Mouse (Mus musculus) macrophage (primary cell): ENCODE measurements around the gene Cox8b. TPM values are rescaled to one million over a fixed set of nuclear protein-coding genes. Genes with fewer than 3 reads are reported as not detected.

Experiments used
- H3K27ac ChIP-seq: fragments of 350-480 bp; formaldehyde crosslinking; 2 replicates; pipeline ENCODE4 v1.9.0; 2021
- H3K36me3 ChIP-seq: fragments of 350-480 bp; formaldehyde crosslinking; 2 replicates; pipeline ENCODE4 v1.9.0; 2021; ENCODE audit errors: inconsistent target
- H3K4me3 ChIP-seq: fragments of 350-480 bp; formaldehyde crosslinking; 2 replicates; pipeline ENCODE4 v1.9.0; 2021; ENCODE audit errors: inconsistent target
- H3K79me2 ChIP-seq: fragments of 350-480 bp; formaldehyde crosslinking; 2 replicates; pipeline ENCODE4 v1.9.0; 2021; ENCODE audit errors: inconsistent target
- WGBS: methylation state at CpG from one replicate; pipeline ENCODE4 v1.1.7; 2026; ENCODE audit warnings: inconsistent platforms; ENCODE audit not compliant: missing documents; 5-methylcytosine and 5-hydroxymethylcytosine counted together
- polyA plus RNA-seq: library from polyadenylated mRNA; stranded (reverse); fragments of 250-400 nt; gene quantifications from 3 replicates; pipeline ENCODE4 v1.2.4, GENCODE M21; 2018; ENCODE audit warnings: inconsistent platforms
- total RNA-seq, 78 experiments: library from RNA; depleted of rRNA; stranded (reverse); fragments of 250-400 nt; gene quantifications; 1 replicate in 9 of 78; 2 replicates in 24 of 78; 3 replicates in 43 of 78; 4 replicates in 2 of 78; pipeline ENCODE4 v1.2.4; 2018; ENCODE audit warnings: inconsistent platforms in 56 of 78

The Cox8b gene
- total RNA-seq (2018; cell fraction: chromatin; rRNA removed): not detected
- total RNA-seq (2018; cell fraction: cytosol; rRNA removed): not detected
- not detected for total RNA-seq (2018; cell fraction: nucleus; rRNA removed)
- not detected in 3 replicates for polyA plus RNA-seq

DNA sequence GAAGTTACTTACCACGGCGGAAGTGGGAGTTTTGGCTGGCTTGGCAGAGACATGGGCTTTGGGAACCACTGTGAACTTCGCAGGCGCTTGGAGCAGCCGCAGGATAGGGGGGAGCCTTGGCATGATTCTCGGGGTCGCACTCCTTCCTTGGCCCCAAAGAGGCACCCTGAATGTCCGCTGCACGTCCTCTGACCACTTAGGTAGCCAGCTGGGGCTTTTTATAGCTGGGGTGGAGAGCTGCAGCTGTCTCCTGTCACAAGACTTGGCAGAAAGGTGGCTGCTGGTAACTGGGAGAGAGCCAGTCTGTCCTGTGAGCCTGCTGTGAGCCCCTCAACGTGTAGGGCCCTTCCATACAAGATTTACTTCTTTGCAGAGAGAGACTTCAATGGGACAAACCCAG, at the start of gene Cox8b:
Gene Cox8b (minus strand): TSS at position 227 of the 400 bp plus-strand sequence.
- peaks cover 38% of the 10 kb centered on the region for H3K36me3 ChIP-seq
- no peak within 1 kb of the TSS for H3K4me3 ChIP-seq
- no peaks in the 10 kb centered on the region for H3K79me2 ChIP-seq
- 86% methylated on average over 10 of the region's 10 CpGs for WGBS
- H3K27ac ChIP-seq: no peak within 1 kb of the TSS

DNA sequence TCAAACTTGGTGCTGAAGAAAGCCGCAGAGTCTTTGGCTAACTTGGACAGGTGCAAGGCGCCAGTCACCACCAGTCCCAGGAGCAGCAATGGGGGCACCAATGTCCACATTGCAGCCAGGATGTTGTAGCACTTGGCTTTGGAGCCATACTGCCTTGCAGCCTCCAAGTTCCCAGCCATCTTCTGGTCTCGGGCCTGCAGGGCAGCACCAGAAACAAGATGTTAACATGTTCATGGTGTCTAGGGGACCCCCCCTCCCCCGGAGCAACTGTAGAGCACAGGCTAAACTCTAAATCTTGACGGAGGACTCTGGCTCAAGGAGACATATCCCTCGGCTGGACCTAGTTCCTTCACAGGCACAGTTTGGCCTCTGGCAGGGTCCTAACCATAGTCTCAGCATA, 49.0 kb upstream of the Cox8b start:
- Histone ChIP-seq H3K4me3 (no peak overlapping the region), H3K36me3 (peaks cover 44% of the 10 kb centered on the region), H3K79me2 (peaks cover 41% of the 10 kb centered on the region), H3K27ac (no peak overlapping the region)
- WGBS: 93% methylated on average over 6 of the region's 6 CpGs

DNA sequence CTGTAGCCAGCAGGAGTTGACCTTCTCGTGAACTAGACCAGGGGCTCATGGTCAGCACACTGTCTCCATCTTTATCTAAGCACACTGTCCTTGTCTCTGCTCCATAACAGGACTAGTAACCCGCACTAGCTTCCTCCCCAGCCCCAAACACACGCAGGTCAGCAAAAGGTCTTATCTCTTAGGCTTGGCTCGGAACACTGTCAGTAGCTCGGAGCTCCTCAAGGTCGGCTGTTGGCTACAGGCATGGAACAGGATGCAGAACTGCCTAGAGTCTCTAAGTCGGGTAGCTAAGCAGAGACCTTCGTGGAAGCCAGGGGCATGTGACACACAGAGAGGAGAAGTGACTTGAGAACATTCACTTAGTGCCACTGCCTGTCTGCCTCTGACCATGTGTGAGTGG, 47.9 kb upstream of the Cox8b start:
- peaks cover 40% of the 10 kb centered on the region for H3K79me2 ChIP-seq
- H3K27ac ChIP-seq: no peak overlapping the region
- WGBS: 84% methylated on average over 8 of the region's 8 CpGs
- H3K36me3 ChIP-seq: peaks cover 44% of the 10 kb centered on the region
- H3K4me3 ChIP-seq: no peak overlapping the region

DNA sequence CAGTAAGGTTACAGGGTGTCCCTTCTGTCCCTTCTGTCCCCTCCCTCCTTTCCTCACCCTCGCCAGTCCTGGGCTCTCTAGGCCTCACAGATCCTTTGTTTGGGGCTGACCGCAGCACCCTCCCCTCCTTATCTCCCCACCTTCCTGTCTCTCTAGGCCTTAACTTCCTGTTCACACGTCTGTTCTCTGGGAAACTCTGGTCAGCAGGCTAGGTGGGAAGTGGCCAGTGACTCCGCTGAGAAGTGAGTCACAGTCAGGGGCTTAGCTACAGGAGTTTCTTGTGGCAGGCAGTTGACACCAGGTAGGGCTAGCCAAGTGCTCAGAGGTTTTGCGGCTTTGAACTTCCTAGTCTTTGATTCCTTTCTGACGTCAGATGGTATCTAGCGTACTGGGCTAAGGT, 46.7 kb upstream of the Cox8b start:
- no peak overlapping the region for H3K4me3 ChIP-seq
- peaks cover 28% of the 10 kb centered on the region for H3K79me2 ChIP-seq
- WGBS: 10% methylated on average over 5 of the region's 7 CpGs
- no peak overlapping the region for H3K27ac ChIP-seq
- peaks cover 44% of the 10 kb centered on the region for H3K36me3 ChIP-seq

DNA sequence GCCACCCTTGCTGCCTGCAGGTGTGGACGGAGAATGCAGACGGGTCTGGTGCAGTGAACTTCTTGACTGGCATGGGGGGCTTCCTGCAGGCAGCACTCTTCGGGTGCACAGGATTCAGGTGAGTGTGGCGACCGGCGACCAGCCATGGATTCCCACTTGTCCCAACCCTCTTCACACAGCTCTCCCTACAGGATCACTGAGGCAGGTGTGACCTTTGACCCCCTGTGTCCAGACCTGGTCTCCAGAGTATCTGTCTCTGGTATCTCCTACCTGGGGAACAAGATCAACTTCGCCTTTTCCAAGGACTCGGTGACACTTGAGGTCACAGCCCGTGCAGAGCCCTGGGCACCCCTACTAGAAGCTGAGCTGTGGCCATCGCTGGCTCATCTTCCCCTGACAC, 46.1 kb upstream of the Cox8b start:
- 91% methylated on average over 10 of the region's 10 CpGs for WGBS
- Histone ChIP-seq H3K27ac (no peak overlapping the region), H3K79me2 (peaks cover 21% of the 10 kb centered on the region), H3K4me3 (no peak overlapping the region), H3K36me3 (peaks cover 44% of the 10 kb centered on the region)

DNA sequence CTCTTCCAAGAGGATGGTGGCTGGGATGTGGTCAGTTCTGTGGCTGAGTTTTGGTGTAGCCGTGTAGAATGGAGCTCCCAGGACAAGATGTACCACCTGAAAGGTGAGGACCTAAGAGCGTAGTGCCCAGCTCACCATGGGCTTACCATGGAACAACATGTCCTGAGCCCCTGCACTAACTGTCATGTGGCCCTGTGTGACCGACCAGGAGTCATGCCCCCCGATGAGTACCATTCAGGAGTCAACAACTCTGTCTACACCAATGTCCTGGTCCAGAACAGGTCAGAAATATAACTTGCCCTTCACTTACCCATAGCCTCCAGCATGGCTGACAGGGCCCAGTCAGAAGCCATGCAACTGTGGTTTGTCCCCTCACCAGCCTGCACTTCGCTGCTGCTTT, 45.0 kb upstream of the Cox8b start:
- H3K4me3 ChIP-seq: no peak overlapping the region
- peaks cover 11% of the 10 kb centered on the region; the same call in 1 of the 2 replicates for H3K79me2 ChIP-seq
- peaks cover 40% of the 10 kb centered on the region for H3K36me3 ChIP-seq
- no peak overlapping the region for H3K27ac ChIP-seq
- WGBS: 95% methylated on average over 5 of the region's 5 CpGs

DNA sequence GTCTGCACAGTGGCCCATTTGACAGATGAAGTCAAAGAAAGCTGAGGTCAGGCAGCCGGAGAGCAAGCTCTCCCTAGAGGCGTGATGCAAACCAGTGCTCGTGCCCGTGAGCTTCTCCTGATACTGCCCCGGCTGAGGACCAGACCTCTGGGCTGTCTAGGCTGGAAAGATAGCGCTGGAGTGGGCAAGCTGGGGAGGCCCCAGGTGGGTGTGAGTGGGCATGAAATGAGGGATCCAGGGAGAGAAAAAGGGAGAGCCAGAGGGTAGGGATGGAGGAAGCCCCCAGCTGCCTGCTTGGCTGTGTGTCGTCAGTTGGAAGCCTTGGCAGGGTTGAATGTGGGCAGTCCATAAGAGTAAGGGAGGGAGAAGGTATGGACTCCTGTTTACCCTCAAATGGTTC, 44.0 kb upstream of the Cox8b start:
- no peak overlapping the region for H3K4me3 ChIP-seq
- WGBS: 100% methylated on average over 7 of the region's 7 CpGs
- peaks cover 30% of the 10 kb centered on the region for H3K36me3 ChIP-seq
- H3K27ac ChIP-seq: no peak overlapping the region
- H3K79me2 ChIP-seq: peaks cover under 1% of the 10 kb centered on the region; the same call in 1 of the 2 replicates

DNA sequence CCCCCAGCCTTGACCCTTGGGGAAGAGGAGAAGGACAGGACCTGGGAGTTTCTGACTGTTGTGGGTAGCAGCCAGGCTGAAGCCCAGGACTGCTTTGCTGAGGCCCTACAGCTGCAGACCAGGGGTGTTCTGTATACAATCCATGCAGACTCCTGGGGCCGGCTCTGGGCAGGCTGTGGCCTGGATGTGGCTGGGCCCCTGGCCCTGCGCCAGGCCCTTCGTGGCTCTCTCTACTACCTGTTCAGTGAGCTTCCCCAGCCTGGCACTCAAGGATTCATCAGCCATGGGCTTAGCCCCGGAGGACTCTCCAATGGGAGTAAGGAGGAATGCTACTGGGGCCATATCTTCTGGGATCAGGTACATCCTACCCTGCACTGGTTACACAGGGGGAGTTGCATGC, 43.1 kb upstream of the Cox8b start:
- Histone ChIP-seq H3K4me3 (no peak overlapping the region), H3K27ac (no peak overlapping the region), H3K79me2 (no peaks in the 10 kb centered on the region), H3K36me3 (peaks cover 21% of the 10 kb centered on the region; the same call in 1 of the 2 replicates)
- WGBS: 81% methylated on average over 4 of the region's 4 CpGs

DNA sequence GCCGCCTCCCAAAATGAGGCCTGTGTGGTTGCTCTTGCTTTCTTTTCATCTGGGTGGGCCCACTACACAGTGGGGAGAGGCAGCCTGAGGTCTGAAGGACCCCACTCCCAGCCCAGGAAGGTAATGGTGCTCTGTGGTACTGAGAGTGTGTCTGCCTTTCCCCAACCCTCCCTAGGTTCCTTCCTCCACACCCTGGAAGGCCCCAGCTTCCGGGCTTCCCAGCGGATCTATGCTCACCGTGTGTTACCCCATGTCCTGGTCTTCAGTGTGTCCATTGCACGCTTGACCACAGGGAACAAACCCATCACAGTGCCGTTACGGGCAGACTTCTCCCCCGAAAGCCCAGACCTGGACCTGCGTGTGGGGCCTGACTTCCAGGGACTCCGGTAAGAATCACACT, 42.6 kb upstream of the Cox8b start:
- H3K79me2 ChIP-seq: no peaks in the 10 kb centered on the region
- H3K27ac ChIP-seq: peak overlapping the region; percentile 98
- no peak overlapping the region for H3K4me3 ChIP-seq

DNA sequence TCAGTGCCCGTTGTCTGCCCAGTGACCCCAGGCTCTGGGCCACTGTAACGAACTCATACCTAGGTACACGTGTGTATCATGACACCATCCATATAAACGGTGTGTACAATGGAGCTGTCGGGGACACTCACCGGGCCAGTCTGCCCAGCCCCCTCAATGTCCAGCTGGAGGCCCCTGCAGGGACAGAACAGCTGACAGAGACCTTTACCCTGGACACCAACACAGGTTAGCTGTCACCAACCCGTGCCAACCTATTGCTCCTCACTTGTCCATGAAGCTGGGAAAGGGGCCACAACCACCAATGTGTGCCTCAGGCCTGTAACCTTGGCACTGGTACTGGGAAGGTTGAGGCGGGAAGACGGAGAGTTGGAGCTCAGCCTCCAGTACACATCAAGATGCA, 42.1 kb upstream of the Cox8b start:
- Histone ChIP-seq H3K79me2 (no peaks in the 10 kb centered on the region), H3K4me3 (peak overlapping the region; percentile 45), H3K36me3 (peaks cover 19% of the 10 kb centered on the region; the same call in 1 of the 2 replicates), H3K27ac (peak overlapping the region; percentile 98)
- 52% methylated on average over 9 of the region's 9 CpGs for WGBS

More for the DNA sequence above, 42.6 kb upstream of the Cox8b start:
- 86% methylated on average over 10 of the region's 10 CpGs for WGBS
- H3K36me3 ChIP-seq: peaks cover 19% of the 10 kb centered on the region; the same call in 1 of the 2 replicates

DNA sequence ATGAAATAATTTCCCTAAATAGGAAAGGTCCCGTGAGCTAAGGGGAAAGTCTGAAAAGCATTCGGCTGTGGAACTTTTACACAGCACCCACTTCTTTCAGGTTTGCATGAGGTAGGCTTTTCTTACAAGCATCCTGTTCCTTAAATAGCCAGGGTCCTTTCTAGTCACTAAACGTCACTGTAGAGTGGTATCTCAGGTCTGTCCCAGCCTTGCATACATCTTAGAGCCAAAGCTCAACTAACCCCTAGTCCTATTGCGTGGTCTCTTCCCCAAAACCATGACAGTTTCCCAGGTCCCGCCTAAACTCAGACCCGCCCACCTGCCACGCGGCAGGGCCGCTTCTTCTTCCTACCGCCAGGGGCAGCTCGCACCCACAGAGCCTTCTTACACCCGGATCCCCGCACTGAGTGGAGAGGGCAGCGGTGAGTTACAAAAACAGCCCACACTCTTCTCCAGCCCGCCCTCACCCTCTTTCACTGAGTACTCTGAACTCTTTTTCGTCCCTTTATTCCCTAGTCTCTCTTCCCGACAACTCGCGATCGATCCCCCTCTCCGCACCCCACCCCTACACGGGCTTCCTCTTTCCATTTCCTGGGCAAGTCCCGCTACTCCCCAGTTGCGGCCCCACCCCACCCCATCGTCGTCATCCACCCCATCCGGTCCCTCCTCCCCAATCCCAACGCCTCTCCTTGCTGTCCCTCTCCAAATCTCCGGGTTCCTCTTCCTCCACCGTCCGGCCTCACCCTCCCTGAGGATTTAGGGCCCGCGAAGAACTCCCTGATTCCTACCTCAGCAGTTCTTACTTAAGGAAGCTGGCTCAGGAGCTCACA, 41.2 kb upstream of the Cox8b start, which contains the start of gene Pgghg:
Gene Pgghg (plus strand): TSS at position 170 of the 830 bp plus-strand sequence.
- Histone ChIP-seq H3K79me2 (no peaks in the 10 kb centered on the region), H3K36me3 (peaks cover 18% of the 10 kb centered on the region; the same call in 1 of the 2 replicates), H3K27ac (peak within 1 kb of the TSS; percentile 98), H3K4me3 (peak within 1 kb of the TSS; percentile 45)
- under 1% methylated on average over 33 of the region's 33 CpGs for WGBS

DNA sequence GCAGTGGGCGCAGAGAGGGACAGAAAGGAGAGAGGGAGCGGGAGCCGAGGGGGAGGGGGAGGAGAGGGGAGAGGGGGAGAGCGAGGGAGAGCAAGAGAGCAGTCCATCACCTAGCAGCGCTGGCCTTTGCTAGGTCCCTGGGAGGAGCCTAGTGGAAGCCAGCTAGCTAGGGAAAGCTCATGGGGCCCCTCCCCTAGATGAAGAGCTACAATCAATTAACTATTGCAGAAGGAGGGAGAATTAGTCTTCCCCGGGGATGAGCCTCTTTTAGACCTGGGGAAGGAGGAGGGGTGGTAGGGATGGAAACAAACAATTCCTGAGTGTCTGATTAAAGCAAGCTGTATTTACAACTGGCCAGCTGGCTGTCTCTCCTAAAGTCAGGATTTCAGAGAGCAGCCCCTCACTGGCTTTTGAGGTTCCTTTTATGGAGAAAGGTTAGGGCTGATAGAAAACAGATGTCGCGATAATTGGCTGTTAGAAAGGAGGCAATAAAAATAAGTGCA, 39.5 kb upstream of the Cox8b start:
- no peak overlapping the region for H3K4me3 ChIP-seq
- no peak overlapping the region for H3K27ac ChIP-seq
- 94% methylated on average over 8 of the region's 8 CpGs for WGBS
- H3K36me3 ChIP-seq: 0 out of 2 replicates have a peak, but pooled peaks cover 1% of the 10 kb centered on the region
- H3K79me2 ChIP-seq: no peaks in the 10 kb centered on the region

DNA sequence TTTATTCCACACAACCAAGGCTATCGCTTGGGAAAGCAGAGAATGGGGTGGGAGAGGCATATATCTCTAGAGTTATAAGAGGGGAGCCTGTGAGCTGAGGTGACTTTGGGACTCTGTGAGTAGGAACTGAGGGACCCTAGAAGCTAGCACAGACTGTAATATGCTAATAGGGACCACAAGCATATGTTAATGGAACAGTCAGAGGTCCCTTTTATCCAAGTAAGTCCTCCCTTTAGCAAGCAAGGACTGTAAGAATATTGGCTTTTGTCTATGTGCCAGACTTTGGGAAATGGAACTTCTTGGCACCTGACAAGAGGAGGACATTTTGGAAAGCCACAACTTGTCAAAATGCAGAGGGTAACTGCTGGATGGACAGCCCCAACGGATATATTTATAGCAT, 38.6 kb upstream of the Cox8b start:
- WGBS: 77% methylated on average over 2 of the region's 2 CpGs
- Histone ChIP-seq H3K4me3 (no peak overlapping the region), H3K36me3 (no peaks in the 10 kb centered on the region), H3K27ac (no peak overlapping the region), H3K79me2 (no peaks in the 10 kb centered on the region)

DNA sequence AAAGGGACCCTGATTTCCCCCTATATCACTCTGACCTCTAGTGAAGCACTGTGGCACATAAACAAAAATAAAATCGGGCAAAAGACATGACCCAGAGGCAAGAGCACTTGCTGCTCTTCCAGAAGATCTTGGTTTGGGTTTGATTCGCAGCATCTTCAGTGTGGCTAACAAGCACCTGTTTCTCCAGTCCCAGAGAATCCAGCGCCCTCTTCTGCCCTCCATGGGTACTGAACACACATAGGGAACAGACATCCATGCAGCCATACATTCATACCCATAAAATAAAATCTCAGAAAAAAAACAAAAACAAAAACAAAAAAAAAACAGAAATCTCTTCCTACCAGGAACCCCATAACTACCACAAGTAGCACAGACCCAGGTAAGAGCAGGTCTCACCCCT, 38.2 kb upstream of the Cox8b start:
- Histone ChIP-seq H3K27ac (no peak overlapping the region), H3K4me3 (no peak overlapping the region), H3K36me3 (no peaks in the 10 kb centered on the region), H3K79me2 (no peaks in the 10 kb centered on the region)
- WGBS: 83% methylated on average over 3 of the region's 3 CpGs

DNA sequence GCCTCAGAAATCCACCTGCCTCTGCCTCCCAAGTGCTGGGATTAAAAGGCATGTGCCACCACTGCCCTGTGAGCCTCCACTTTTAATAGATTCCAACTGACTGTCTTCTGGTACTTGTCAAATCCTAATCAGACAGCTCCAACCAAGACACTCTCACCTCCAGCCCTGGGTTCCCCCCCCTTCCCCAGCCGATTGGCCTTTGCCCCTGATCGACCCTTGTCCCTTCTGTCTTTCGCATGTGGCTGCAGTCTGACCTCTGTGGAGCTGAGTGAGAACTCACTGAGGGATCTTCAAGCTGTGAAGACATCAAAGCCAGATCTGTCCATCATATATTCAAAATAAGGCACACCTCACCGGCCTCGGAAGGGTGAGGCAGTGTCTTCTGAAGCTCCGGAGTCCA, 26.9 kb upstream of the Cox8b start:
- no peak overlapping the region for H3K27ac ChIP-seq
- H3K79me2 ChIP-seq: no peaks in the 10 kb centered on the region
- H3K4me3 ChIP-seq: no peak overlapping the region
- 99% methylated on average over 6 of the region's 6 CpGs for WGBS
- no peaks in the 10 kb centered on the region for H3K36me3 ChIP-seq
